In the genomic region with DNA sequence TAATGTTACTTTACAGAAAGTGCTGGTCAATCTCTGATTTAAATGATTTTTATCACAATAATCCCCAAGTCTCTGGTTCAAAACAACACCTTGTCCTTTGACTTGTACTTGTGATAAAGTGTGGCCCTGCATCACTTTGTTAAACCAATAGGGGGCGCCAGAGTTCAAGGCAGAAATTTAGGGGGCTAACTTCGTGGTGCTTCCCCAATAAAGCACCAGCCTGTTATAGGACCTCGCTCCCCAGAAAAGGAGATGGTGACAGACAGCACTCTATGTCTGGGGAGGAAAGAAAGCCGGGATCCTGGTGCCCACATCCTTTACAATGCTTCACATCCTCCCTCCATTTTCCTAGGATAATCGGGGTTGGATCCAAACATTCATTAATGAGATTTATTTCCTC, we compare ENCODE assay signal across 10 mouse cellular contexts.
DNase-seq lines count a peak whose midpoint lies in the region; ATAC-seq lines count a peak whose summit lies in the region.
"Had no signal": no experiment of that assay in that cellular context is flagged by ENCODE, and none has a peak within 500 bp of the region (broad histone marks: within the 10 kb centered on the region; RNA-seq: fewer than 3 reads in every experiment).

No protein-coding gene starts in this region.

- no peak overlapping the region for H3K4me3 ChIP-seq in midbrain, embryonic 14.5 days (replicated peaks; ENCODE audit: low read depth, low read length)
- H3K4me3 ChIP-seq in midbrain, embryonic 13.5 days (replicated peaks): no peak overlapping the region
- H3K4me3 ChIP-seq: embryonic facial prominence, embryonic 15.5 days had no signal

- WGBS in midbrain, embryonic 14.5 days: 36% methylated on average over 5 of the region's 5 CpGs
- WGBS in midbrain, embryonic 13.5 days: 43% methylated on average over 5 of the region's 5 CpGs

- peaks cover 13% of the 10 kb centered on the region; the same call in 1 of the 2 replicates for H3K4me1 ChIP-seq in midbrain, embryonic 14.5 days (ENCODE audit: control insufficient read depth, insufficient read depth, low read length)
- peaks cover 9% of the 10 kb centered on the region for H3K4me1 ChIP-seq in midbrain, embryonic 13.5 days (replicated peaks)
- H3K4me1 ChIP-seq: embryonic facial prominence, embryonic 15.5 days had no signal

- H3K27ac ChIP-seq in midbrain, embryonic 14.5 days (replicated peaks; ENCODE audit: low read depth, low read length): no peak overlapping the region
- H3K27ac ChIP-seq in midbrain, embryonic 13.5 days: no peak overlapping the region
- H3K27ac ChIP-seq: embryonic facial prominence, embryonic 15.5 days had no signal

- no peaks in the 10 kb centered on the region for H3K36me3 ChIP-seq in midbrain, embryonic 14.5 days (ENCODE audit: control insufficient read depth, insufficient read depth, low read length)
- H3K36me3 ChIP-seq in midbrain, embryonic 13.5 days: no peaks in the 10 kb centered on the region
- H3K36me3 ChIP-seq: embryonic facial prominence, embryonic 15.5 days had no signal

- no peak overlapping the region for H3K4me2 ChIP-seq in midbrain, embryonic 14.5 days (ENCODE audit: low read length)
- H3K4me2 ChIP-seq in midbrain, embryonic 13.5 days (replicated peaks): no peak overlapping the region
- H3K4me2 ChIP-seq: embryonic facial prominence, embryonic 15.5 days had no signal

- intact Hi-C loops in heart, postnatal 25 days (cut with DNase I): loop anchor here (10.0 kb wide), 2 partner anchors 807 to 1097 kb away; a partner anchor contains a TSS

- no peaks in the 10 kb centered on the region for H3K9me3 ChIP-seq in midbrain, embryonic 14.5 days (ENCODE audit: control insufficient read depth, low read length)
- H3K9me3 ChIP-seq in midbrain, embryonic 13.5 days: 0 out of 2 replicates have a peak, but pooled peaks cover 2% of the 10 kb centered on the region
- H3K9me3 ChIP-seq: embryonic facial prominence, embryonic 15.5 days had no signal

- H3K9ac ChIP-seq in midbrain, embryonic 14.5 days (replicated peaks; ENCODE audit: low read length): no peak overlapping the region
- H3K9ac ChIP-seq in midbrain, embryonic 13.5 days (replicated peaks): no peak overlapping the region
- H3K9ac ChIP-seq: embryonic facial prominence, embryonic 15.5 days had no signal

- no peaks in the 10 kb centered on the region for H3K27me3 ChIP-seq in midbrain, embryonic 14.5 days (ENCODE audit: control insufficient read depth, insufficient read depth, low read length)
- no peaks in the 10 kb centered on the region for H3K27me3 ChIP-seq in midbrain, embryonic 13.5 days

- no peak for ATAC-seq in midbrain, embryonic 14.5 days (ENCODE audit: low FRiP score, low TSS enrichment)
- ATAC-seq in midbrain, embryonic 13.5 days: no peak

- DNase-seq in heart, adult 18-20 months: peak; percentile 10 to 51
- no peak for DNase-seq in heart, postnatal 25 days (ENCODE audit: low spot score)
- DNase-seq in midbrain, embryonic 14.5 days: peak; percentile 48
- DNase-seq in c-Kit-positive CD71-positive TER-119-positive erythroid progenitor cells, embryonic 14.5 days (ENCODE audit: low spot score): peak; percentile 32
- peak; percentile 53 for DNase-seq in thymus, postnatal 14 days
- DNase-seq in right cerebral cortex, adult 2 months (ENCODE audit: low spot score in 2 of 2): no peak
- no peak for DNase-seq in cerebellum, adult 11 months
- DNase-seq: right cerebral cortex, adult 18-20 months had no signal

Comparison
In these comparisons a context has a peak if more than half of its experiments do, and no peak if none do; other contexts are left out.
1. DNase-seq: peak in heart, adult 18-20 months (2 of 2), midbrain, embryonic 14.5 days (single experiment), c-Kit-positive CD71-positive TER-119-positive erythroid progenitor cells, embryonic 14.5 days (single experiment) and thymus, postnatal 14 days (single experiment); none in heart, postnatal 25 days (single experiment), right cerebral cortex, adult 2 months (0 of 2) and cerebellum, adult 11 months (single experiment).